Mouse (Mus musculus) gastrocnemius, postnatal 10 days (tissue): ENCODE data around the gene Gm32717. TPM values are rescaled to one million over a fixed set of nuclear protein-coding genes. Genes with fewer than 3 reads are reported as not detected.
"Not testable (repeated sequence)": the region's sequence is repeated elsewhere in the genome, so short reads cannot be mapped to it uniquely, and the experiment has no call there.

Experiments
- DNase-seq: peaks from one replicate; pipeline ENCODE4 v3.0.0; 2021; ENCODE audit warnings: mixed read lengths
- long read RNA-seq, 2 experiments: library from polyadenylated mRNA; stranded (forward); transcript quantifications; one replicate each; pipeline ENCODE4 v2.0.0; 2021
- total RNA-seq, 2 experiments: library from RNA; stranded (reverse); gene quantifications; 2 replicates each; pipeline ENCODE4 v1.2.3; 2021

Gene Gm32717
- under 1 TPM; 0.38 to 0.50 TPM for total RNA-seq
- long read RNA-seq, experiment 1: 0 reads
- long read RNA-seq, experiment 2: 0 reads

DNA sequence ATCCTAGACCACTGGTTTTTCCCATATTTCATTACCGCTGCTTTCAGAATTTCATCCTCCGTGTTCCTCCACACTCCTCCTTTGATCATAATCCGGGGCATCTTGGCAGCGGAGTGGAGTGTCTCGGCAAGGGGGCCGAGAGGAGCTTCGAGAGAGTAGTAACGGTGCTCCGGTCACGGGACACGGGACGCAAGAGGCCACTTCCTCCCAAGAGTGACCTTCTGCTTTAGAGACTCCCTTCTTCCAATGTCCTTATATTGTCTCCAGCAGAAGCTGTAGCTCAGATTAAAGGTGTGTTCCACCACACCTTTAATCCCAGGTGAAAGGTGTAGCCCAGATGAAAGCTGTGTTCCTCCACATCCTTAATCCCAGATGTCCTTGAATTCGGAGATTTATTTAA, at the start of gene Gm32717:
TSS of gene Gm32717 (minus strand) at position 101 of the 400 bp plus-strand sequence.
- DNase-seq: not testable (repeated sequence)

GRCm38 (mm10) chr10:118283016-118283415, 42.4 kb upstream of the Gm32717 start:
- not testable (repeated sequence) for DNase-seq

GRCm38 (mm10) chr10:118282565-118282964, 42.0 kb upstream of the Gm32717 start:
- not testable (repeated sequence) for DNase-seq

GRCm38 (mm10) chr10:118278069-118278468, 37.5 kb upstream of the Gm32717 start:
- DNase-seq: not testable (repeated sequence)

- DNase-seq: not testable (repeated sequence)
Observed at GRCm38 (mm10) chr10:118271416-118271815, 30.8 kb upstream of the Gm32717 start.

DNA sequence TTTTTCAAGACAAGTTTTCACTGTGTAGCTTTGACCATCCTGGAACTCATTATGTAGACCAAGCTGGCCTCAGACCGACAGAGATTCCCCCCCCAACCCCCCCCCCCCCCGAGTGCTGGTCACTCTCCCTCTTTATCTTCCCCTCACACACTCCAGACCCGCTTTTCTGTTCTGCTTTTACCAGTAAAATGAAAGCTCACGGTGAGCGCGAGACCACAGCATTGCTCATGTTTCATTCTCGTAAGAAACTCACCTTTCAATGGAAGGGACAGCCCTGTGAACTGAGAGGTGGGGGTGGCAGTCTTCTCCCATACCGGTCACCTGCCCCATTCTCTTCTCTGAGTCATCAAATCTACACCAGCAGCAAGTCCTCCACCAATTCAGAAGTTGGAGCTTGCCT, 28.2 kb upstream of the Gm32717 start:
- not testable (repeated sequence) for DNase-seq

DNA sequence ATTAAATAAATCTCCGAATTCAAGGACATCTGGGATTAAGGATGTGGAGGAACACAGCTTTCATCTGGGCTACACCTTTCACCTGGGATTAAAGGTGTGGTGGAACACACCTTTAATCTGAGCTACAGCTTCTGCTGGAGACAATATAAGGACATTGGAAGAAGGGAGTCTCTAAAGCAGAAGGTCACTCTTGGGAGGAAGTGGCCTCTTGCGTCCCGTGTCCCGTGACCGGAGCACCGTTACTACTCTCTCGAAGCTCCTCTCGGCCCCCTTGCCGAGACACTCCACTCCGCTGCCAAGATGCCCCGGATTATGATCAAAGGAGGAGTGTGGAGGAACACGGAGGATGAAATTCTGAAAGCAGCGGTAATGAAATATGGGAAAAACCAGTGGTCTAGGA, 17.8 kb upstream of the Gm32717 start, which contains the start of gene Gm32802:
TSS of gene Gm32802 (plus strand) at position 301 of the 400 bp plus-strand sequence.
- not testable (repeated sequence) for DNase-seq

DNA sequence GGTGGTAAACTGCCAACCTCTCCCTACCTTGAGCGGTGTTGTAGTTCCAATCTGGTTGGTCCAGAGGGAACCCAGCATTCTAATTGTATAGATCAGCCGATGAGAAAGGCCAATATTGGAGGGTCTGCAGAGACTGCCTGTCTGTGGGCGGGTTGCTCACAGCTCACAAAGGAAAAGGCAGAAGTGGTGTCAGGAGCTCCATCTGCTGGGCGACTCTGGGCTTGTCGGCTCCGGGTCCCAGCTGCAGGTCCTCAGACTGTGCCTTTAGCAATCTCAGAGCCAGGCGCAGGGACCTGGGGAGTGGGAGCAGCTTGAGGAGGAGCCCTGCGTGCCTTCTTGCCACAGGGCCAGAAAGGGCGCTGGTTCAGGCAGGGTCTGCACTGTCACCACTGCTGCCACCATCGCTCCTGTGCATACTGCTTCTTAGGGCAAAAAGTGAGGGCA, 10.3 kb upstream of the Gm32717 start:
- peak; percentile 6 for DNase-seq

DNA sequence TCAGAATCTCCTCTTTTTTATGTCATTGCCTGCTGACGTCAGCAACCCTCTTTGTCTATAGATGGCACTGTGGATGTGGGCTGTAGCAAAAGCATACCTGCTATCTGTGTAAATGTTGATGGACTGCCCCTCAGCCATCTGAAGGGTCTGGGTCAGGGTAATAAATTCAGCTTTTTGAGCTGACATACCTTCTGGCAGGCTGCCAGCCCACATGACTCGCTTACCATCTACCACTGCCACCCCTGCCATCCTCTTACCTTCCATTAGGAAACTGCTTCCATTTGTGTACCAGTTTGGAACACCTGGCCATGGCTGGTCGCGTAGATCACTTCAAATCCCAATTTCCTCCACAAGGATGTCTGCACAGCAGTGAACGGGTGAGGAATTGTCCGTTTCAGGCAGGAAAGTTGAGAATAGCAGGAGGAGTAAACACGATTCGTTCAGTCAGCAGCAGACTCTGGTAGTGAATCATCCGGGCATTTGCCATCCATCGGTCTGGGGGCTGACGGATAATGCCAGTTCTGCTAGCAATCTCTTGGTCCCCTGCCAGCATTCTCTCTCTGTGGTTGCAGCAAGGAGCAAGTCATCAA, 8.5 kb upstream of the Gm32717 start:
- not testable (repeated sequence) for DNase-seq

- not testable (repeated sequence) for DNase-seq
Observed at GRCm38 (mm10) chr10:118232607-118233006, 8.0 kb downstream of the Gm32717 start.

GRCm38 (mm10) chr10:118227629-118228028, 13.0 kb downstream of the Gm32717 start:
- not testable (repeated sequence) for DNase-seq

- DNase-seq: not testable (repeated sequence)
Observed at GRCm38 (mm10) chr10:118215719-118216393, 24.7 kb downstream of the Gm32717 start.

- no peak for DNase-seq
Observed at GRCm38 (mm10) chr10:118204642-118205041, 35.9 kb downstream of the Gm32717 start, which contains the start of gene Il22. Il22 (plus strand) TSS chr10:118204942.

GRCm38 (mm10) chr10:118195150-118195549, 45.4 kb downstream of the Gm32717 start:
- DNase-seq: not testable (repeated sequence)

Other genes with a start within 250 kb of the Gm32717 start
- gene Mdm1, start 99.0 kb downstream of the Gm32717 start, total RNA-seq: 1 to 10 TPM; 3.3 to 5.4 TPM
- gene Il22, start 35.8 kb downstream of the Gm32717 start, total RNA-seq: not detected
- gene Gm32802, start 17.9 kb upstream of the Gm32717 start, total RNA-seq: under 1 TPM; 0.38 to 0.50 TPM
- not detected for gene Iltifb, start 54.3 kb upstream of the Gm32717 start, total RNA-seq
- gene Gm9040, start 86.2 kb upstream of the Gm32717 start, total RNA-seq: not detected
- gene Gm9044, start 91.6 kb upstream of the Gm32717 start, total RNA-seq: not detected
- gene Gm9045, start 97.1 kb upstream of the Gm32717 start, total RNA-seq: not detected
- not detected for gene Gm9046, start 102.5 kb upstream of the Gm32717 start, total RNA-seq
- not detected for gene Gm9048, start 107.9 kb upstream of the Gm32717 start, total RNA-seq
- gene Gm9049, start 113.3 kb upstream of the Gm32717 start, total RNA-seq: not detected
- not detected for gene Ifng, start 200.3 kb upstream of the Gm32717 start, total RNA-seq